Mouse (Mus musculus) layer of hippocampus, adult 9-11 months (tissue): ENCODE measurements at regions not wholly inside any gene's neighbourhood (a gene's known extent, or its start where the extent isn't known, plus 50 kb on each side); places are given as distances from the start of the nearest gene placed in this dataset.

Experiments
- DNase-seq: peaks from one replicate; pipeline ENCODE4 v3.0.0; 2022

GRCm38 (mm10) chr9:85442761-85443505 lies 115.8 kb upstream of the Tent5a start:
- DNase-seq: no peak

GRCm38 (mm10) chr9:85439664-85440063 lies 112.5 kb upstream of the Tent5a start:
- DNase-seq: no peak

GRCm38 (mm10) chr9:85432220-85432619 lies 105.1 kb upstream of the Tent5a start:
- no peak for DNase-seq

GRCm38 (mm10) chr9:85426809-85427208 lies 99.7 kb upstream of the Tent5a start:
- DNase-seq: no peak

GRCm38 (mm10) chr9:85423908-85424307 lies 96.8 kb upstream of the Tent5a start:
- no peak for DNase-seq

GRCm38 (mm10) chr9:85414391-85414790 lies 87.2 kb upstream of the Tent5a start:
- DNase-seq: no peak

GRCm38 (mm10) chr9:85413813-85414212 lies 86.7 kb upstream of the Tent5a start:
- DNase-seq: no peak

GRCm38 (mm10) chr9:85410643-85411296 lies 83.6 kb upstream of the Tent5a start:
- DNase-seq: peak; percentile 82

GRCm38 (mm10) chr9:85409974-85410506 lies 82.9 kb upstream of the Tent5a start:
- no peak for DNase-seq

- DNase-seq: no peak
Measured at GRCm38 (mm10) chr9:85408461-85408860, 81.3 kb upstream of the Tent5a start.

GRCm38 (mm10) chr9:85407592-85407991 lies 80.4 kb upstream of the Tent5a start:
- no peak for DNase-seq

- no peak for DNase-seq
Measured at GRCm38 (mm10) chr9:85401736-85402135, 74.6 kb upstream of the Tent5a start.

GRCm38 (mm10) chr9:85400600-85401313 lies 73.6 kb upstream of the Tent5a start:
- DNase-seq: no peak

GRCm38 (mm10) chr9:85394975-85395374 lies 67.8 kb upstream of the Tent5a start:
- DNase-seq: no peak

GRCm38 (mm10) chr9:85391283-85391682 lies 64.1 kb upstream of the Tent5a start:
- no peak for DNase-seq

- DNase-seq: no peak
Measured at GRCm38 (mm10) chr9:85388775-85389393, 61.7 kb upstream of the Tent5a start.

GRCm38 (mm10) chr9:85382413-85382812 lies 55.3 kb upstream of the Tent5a start:
- DNase-seq: no peak

GRCm38 (mm10) chr9:85380756-85381155 lies 53.6 kb upstream of the Tent5a start:
- no peak for DNase-seq

- DNase-seq: no peak
Measured at GRCm38 (mm10) chr9:85379135-85379534, 52.0 kb upstream of the Tent5a start.
